Mouse (Mus musculus): ENCODE data around the gene Acot7. TPM values are rescaled to one million over a fixed set of nuclear protein-coding genes. Genes with fewer than 3 reads are reported as not detected.
A peak's percentile ranks its signal among the peaks of the same experiment; 100 is the strongest.

Gene Acot7
- polyA plus RNA-seq, 1 experiment = 167 TPM

DNA sequence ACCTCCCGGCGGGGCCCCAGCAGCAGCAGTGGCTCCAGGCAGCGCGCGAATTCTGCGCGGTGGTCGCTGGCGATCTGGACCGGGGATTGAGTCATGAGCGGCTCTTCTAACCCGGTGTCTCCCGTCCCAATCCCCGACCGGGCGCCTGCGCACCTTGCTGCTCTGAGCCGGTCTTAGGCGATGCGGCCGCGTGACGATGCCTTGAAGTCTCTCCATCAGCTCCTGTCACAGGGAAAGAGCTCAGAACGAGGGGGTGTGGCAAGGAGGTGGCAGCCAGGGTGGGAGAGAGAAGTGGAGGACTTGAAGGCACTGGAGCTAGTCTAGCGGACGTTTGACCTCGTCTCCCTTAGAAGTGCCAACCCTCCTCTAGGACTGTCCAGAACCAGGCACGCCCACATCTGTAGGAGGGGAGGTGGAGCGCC, 135.3 kb downstream of the Acot7 start:
- Histone ChIP-seq H3ac (ENCODE audit: control insufficient read depth, insufficient read length) (no peak overlapping the region), H3K36me3 (ENCODE audit: control insufficient read depth, insufficient read depth) (no peaks in the 10 kb centered on the region), H3K4me2 (ENCODE audit: low read depth) (peak overlapping the region; percentile 79), H3K27me3 (ENCODE audit: control insufficient read depth, insufficient read depth, insufficient read length) (peaks cover 22% of the 10 kb centered on the region), H3K79me2 (ENCODE audit: control insufficient read depth, insufficient read depth) (no peaks in the 10 kb centered on the region), H3K4me3 (no peak overlapping the region)
- TF ChIP-seq TCF3 (IDR thresholded peaks at IDR 0.05; ENCODE audit: insufficient read length, low read depth) (no peak), MYOD1 (IDR thresholded peaks at IDR 0.05; ENCODE audit: control insufficient read depth in 1 of 3, insufficient read length in 2 of 3, low read depth in 2 of 3) (no peak), MAX (IDR thresholded peaks at IDR 0.05; ENCODE audit: low read depth) (no peak), TCF12 (IDR thresholded peaks at IDR 0.05; ENCODE audit: insufficient read depth, poor library complexity, severe bottlenecking) (no peak), MYOG (IDR thresholded peaks at IDR 0.05; ENCODE audit: control insufficient read depth in 1 of 3, insufficient read depth in 1 of 3, insufficient read length in 2 of 3, low read depth in 2 of 3) (no peak), SRF (IDR thresholded peaks at IDR 0.05; ENCODE audit: control insufficient read depth, insufficient read length, low read depth) (no peak)

- no peak overlapping the region for H3K4me2 ChIP-seq (ENCODE audit: low read depth)
- H3K36me3 ChIP-seq (ENCODE audit: control insufficient read depth, insufficient read depth) = no peaks in the 10 kb centered on the region
- no peaks in the 10 kb centered on the region for H3K79me2 ChIP-seq (ENCODE audit: control insufficient read depth, insufficient read depth)
- H3K4me3 ChIP-seq = no peak overlapping the region
- TF ChIP-seq CEBPB (IDR thresholded peaks at IDR 0.05; ENCODE audit: insufficient read depth, poor library complexity, severe bottlenecking) (no peak), MYOD1 (IDR thresholded peaks at IDR 0.05; ENCODE audit: control insufficient read depth in 1 of 3, insufficient read length in 2 of 3, low read depth in 2 of 3) (no peak), MYOG (IDR thresholded peaks at IDR 0.05; ENCODE audit: control insufficient read depth in 1 of 3, insufficient read depth in 1 of 3, insufficient read length in 2 of 3, low read depth in 2 of 3) (no peak), POLR2AphosphoS2 (IDR thresholded peaks at IDR 0.05; ENCODE audit: insufficient read length, low read depth) (no peak), SRF (IDR thresholded peaks at IDR 0.05; ENCODE audit: control insufficient read depth, insufficient read length, low read depth) (no peak), POLR2A (IDR thresholded peaks at IDR 0.05; ENCODE audit: insufficient read length, low read depth) (no peak), E2F4 (IDR thresholded peaks at IDR 0.05; ENCODE audit: insufficient read depth) (no peak), TCF3 (IDR thresholded peaks at IDR 0.05; ENCODE audit: insufficient read length, low read depth) (no peak)
- H3ac ChIP-seq (ENCODE audit: control insufficient read depth, insufficient read length) = no peak overlapping the region
- H3K27me3 ChIP-seq (ENCODE audit: control insufficient read depth, insufficient read depth, insufficient read length) = peaks cover 22% of the 10 kb centered on the region
Measured at GRCm38 (mm10) chr4:152313934-152314333, 136.0 kb downstream of the Acot7 start.

DNA sequence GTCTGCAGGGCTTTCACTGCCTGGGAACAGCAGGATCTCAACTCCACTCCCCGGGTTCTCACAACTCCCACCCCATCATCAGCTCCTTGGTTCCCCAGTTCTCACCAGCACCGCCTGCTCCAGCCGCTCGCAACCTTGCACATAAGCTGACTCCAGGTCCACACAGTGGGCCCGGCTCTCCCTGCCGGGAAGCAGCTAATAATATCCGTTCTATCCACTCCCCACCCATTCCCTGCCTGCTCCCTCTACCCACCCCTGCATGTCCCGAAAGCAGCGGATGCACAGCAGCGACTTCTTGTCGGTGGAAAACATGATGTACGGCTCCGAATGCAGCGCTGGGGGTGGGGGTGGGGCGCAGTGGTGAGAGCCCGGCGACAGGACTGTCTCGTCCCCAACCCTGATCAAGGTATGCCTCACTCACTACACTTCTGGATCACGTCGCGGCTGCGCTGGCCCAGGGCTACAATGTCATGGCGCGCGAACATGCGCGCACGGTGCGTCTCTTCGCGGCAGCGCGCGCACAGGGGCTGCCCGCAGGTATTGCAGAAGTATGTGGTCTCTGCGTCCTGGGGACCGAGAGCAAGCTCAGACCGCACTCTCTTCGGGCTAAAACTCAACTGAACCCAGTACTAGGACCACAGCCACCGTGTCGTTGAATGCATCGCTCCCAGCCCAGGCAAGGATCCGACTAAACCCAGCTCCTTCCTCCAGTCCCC, 137.7 kb downstream of the Acot7 start:
- no peak for TF ChIP-seq POLR2AphosphoS2 (IDR thresholded peaks at IDR 0.05; ENCODE audit: insufficient read length, low read depth)
- no peak for TF ChIP-seq E2F4 (IDR thresholded peaks at IDR 0.05; ENCODE audit: insufficient read depth)
- TF ChIP-seq USF1 (IDR thresholded peaks at IDR 0.05; ENCODE audit: low read depth) = no peak
- no peak for TF ChIP-seq MYOD1 (IDR thresholded peaks at IDR 0.05; ENCODE audit: control insufficient read depth in 1 of 3, insufficient read length in 2 of 3, low read depth in 2 of 3)
- TF ChIP-seq SRF (IDR thresholded peaks at IDR 0.05; ENCODE audit: control insufficient read depth, insufficient read length, low read depth) = no peak
- no peak for TF ChIP-seq POLR2A (IDR thresholded peaks at IDR 0.05; ENCODE audit: insufficient read length, low read depth)
- TF ChIP-seq MAX (IDR thresholded peaks at IDR 0.05; ENCODE audit: low read depth) = no peak
- no peak for TF ChIP-seq REST (IDR thresholded peaks at IDR 0.05; ENCODE audit: insufficient read depth, insufficient read length)
- TF ChIP-seq MYOG (IDR thresholded peaks at IDR 0.05; ENCODE audit: control insufficient read depth in 1 of 3, insufficient read depth in 1 of 3, insufficient read length in 2 of 3, low read depth in 2 of 3) = no peak
- H3K4me2 ChIP-seq (ENCODE audit: low read depth) = peak overlapping the region; percentile 1
- no peak overlapping the region for H3K4me3 ChIP-seq
- H3K27me3 ChIP-seq (ENCODE audit: control insufficient read depth, insufficient read depth, insufficient read length) = peaks cover 22% of the 10 kb centered on the region
- H3K79me2 ChIP-seq (ENCODE audit: control insufficient read depth, insufficient read depth) = no peaks in the 10 kb centered on the region
- no peaks in the 10 kb centered on the region for H3K36me3 ChIP-seq (ENCODE audit: control insufficient read depth, insufficient read depth)
- H3ac ChIP-seq (ENCODE audit: control insufficient read depth, insufficient read length) = no peak overlapping the region

DNA sequence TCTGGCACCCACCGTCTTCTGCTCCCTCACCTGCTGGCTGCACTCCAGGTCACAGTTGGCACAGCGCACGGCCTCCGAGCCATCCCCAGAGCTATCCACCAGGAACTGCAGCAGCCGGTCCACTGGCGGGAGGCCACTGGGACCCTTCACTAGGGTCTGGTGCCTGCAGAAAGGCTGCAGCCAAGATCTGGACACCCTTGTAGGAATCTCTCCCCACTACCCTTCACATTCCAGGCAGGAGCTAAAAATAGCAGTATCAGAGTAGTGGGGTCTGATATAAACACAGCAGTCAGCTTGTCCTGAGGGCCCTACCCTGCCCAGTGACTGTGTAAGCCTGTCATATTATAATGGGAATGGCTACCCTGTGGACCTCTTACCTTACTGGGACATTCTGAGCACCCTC, 139.7 kb downstream of the Acot7 start:
- H3K79me2 ChIP-seq (ENCODE audit: control insufficient read depth, insufficient read depth) = no peaks in the 10 kb centered on the region
- H3K4me2 ChIP-seq (ENCODE audit: low read depth) = no peak overlapping the region
- H3K4me3 ChIP-seq = no peak overlapping the region
- H3K27me3 ChIP-seq (ENCODE audit: control insufficient read depth, insufficient read depth, insufficient read length) = peaks cover 22% of the 10 kb centered on the region
- TF ChIP-seq CEBPB (IDR thresholded peaks at IDR 0.05; ENCODE audit: insufficient read depth, poor library complexity, severe bottlenecking) (no peak), E2F4 (IDR thresholded peaks at IDR 0.05; ENCODE audit: insufficient read depth) (no peak), USF1 (IDR thresholded peaks at IDR 0.05; ENCODE audit: low read depth) (no peak), POLR2A (IDR thresholded peaks at IDR 0.05; ENCODE audit: insufficient read length, low read depth) (no peak), TCF3 (IDR thresholded peaks at IDR 0.05; ENCODE audit: insufficient read length, low read depth) (no peak), MYOG (IDR thresholded peaks at IDR 0.05; ENCODE audit: control insufficient read depth in 1 of 3, insufficient read depth in 1 of 3, insufficient read length in 2 of 3, low read depth in 2 of 3) (no peak), POLR2AphosphoS2 (IDR thresholded peaks at IDR 0.05; ENCODE audit: insufficient read length, low read depth) (no peak), REST (IDR thresholded peaks at IDR 0.05; ENCODE audit: insufficient read depth, insufficient read length) (no peak), SRF (IDR thresholded peaks at IDR 0.05; ENCODE audit: control insufficient read depth, insufficient read length, low read depth) (no peak), MAX (IDR thresholded peaks at IDR 0.05; ENCODE audit: low read depth) (no peak), TCF12 (IDR thresholded peaks at IDR 0.05; ENCODE audit: insufficient read depth, poor library complexity, severe bottlenecking) (no peak), MYOD1 (IDR thresholded peaks at IDR 0.05; ENCODE audit: control insufficient read depth in 1 of 3, insufficient read length in 2 of 3, low read depth in 2 of 3) (no peak)
- no peaks in the 10 kb centered on the region for H3K36me3 ChIP-seq (ENCODE audit: control insufficient read depth, insufficient read depth)
- no peak overlapping the region for H3ac ChIP-seq (ENCODE audit: control insufficient read depth, insufficient read length)

All from myocyte (in vitro differentiated cells).